Mouse (Mus musculus) gastrocnemius, postnatal 25 days (tissue): ENCODE data around the gene Ceacam5. TPM values are rescaled to one million over a fixed set of nuclear protein-coding genes. Genes with fewer than 3 reads are reported as not detected.

Source experiments
- DNase-seq: peaks from one replicate; pipeline ENCODE4 v3.0.0; 2022
- long read RNA-seq, 2 experiments: library from polyadenylated mRNA; stranded (forward); transcript quantifications; one replicate each; pipeline ENCODE4 v2.0.0; 2021
- total RNA-seq, 2 experiments: library from RNA; stranded (reverse); gene quantifications; 1 replicate in 1 of 2; 2 replicates in 1 of 2; pipeline ENCODE4 v1.2.3; 2021

Gene Ceacam5
- not detected for total RNA-seq
- long read RNA-seq, experiment 1: 0 reads
- long read RNA-seq, experiment 2: 0 reads

- no peak for DNase-seq
Observed at GRCm38 (mm10) chr7:17712938-17713337, at the start of gene Ceacam5. TSS of gene Ceacam5 (plus strand) at chr7:17713238.

Other genes with a start within 250 kb of the Ceacam5 start
- gene Ceacam14, start 99.4 kb downstream of the Ceacam5 start, total RNA-seq: not detected
- gene Gm5155, start 158.5 kb downstream of the Ceacam5 start, total RNA-seq: not detected